Mouse (Mus musculus): ENCODE measurements around the gene Acadl. TPM values are rescaled to one million over a fixed set of nuclear protein-coding genes. Genes with fewer than 3 reads are reported as not detected.

Gene Acadl
- total and polyA plus RNA-seq, 3 experiments = 0.12 to 0.32 TPM; not detected in 1

- TF ChIP-seq NRF1 (IDR thresholded peaks at IDR 0.05; ENCODE audit: insufficient read depth, low read depth, low read length, poor library complexity, severe bottlenecking) (no peak), MAFK (IDR thresholded peaks at IDR 0.05; ENCODE audit: borderline replicate concordance, low read depth, low read length) (no peak), TBP (IDR thresholded peaks at IDR 0.05; ENCODE audit: low read depth, low read length) (no peak), EP300 (IDR thresholded peaks at IDR 0.05; ENCODE audit: low read depth in 1 of 2, low read length in 2 of 2) (no peak), HCFC1 (IDR thresholded peaks at IDR 0.05; ENCODE audit: low read depth, low read length) (no peak), TCF12 (IDR thresholded peaks at IDR 0.05; ENCODE audit: low read depth, low read length) (no peak), ZNF384 (IDR thresholded peaks at IDR 0.05; ENCODE audit: low read depth, low read length) (no peak)
- Histone ChIP-seq H3K27ac (ENCODE audit: control insufficient read depth, low read depth, low read length) (no peak overlapping the region), H3K9ac (ENCODE audit: control insufficient read depth, low read depth, low read length, poor library complexity, severe bottlenecking) (no peak overlapping the region), H3K4me3 (ENCODE audit: control insufficient read depth in 1 of 2, insufficient read depth in 1 of 2, low read depth in 2 of 2, low read length in 2 of 2) (no peak overlapping the region), H3K4me1 (ENCODE audit: control insufficient read depth in 1 of 2, insufficient read depth in 2 of 2, low read length in 2 of 2) (no peaks in the 10 kb centered on the region), H3K9me3 (replicated peaks; ENCODE audit: insufficient read depth, low read length) (no peaks in the 10 kb centered on the region), H3K27me3 (ENCODE audit: control insufficient read depth in 1 of 2, insufficient read depth in 2 of 2, low read length in 2 of 2) (no peaks in the 10 kb centered on the region; a peak in 1 of 4 replicates), H3K79me2 (ENCODE audit: control insufficient read depth, insufficient read depth, low read length, poor library complexity) (no peaks in the 10 kb centered on the region), H3K36me3 (ENCODE audit: control insufficient read depth in 1 of 2, insufficient read depth in 2 of 2, low read length in 2 of 2) (no peaks in the 10 kb centered on the region)
- no peak for DNase-seq (ENCODE audit: low read depth, low spot score)
Measured at GRCm38 (mm10) chr1:66832636-66833165, 30.4 kb downstream of the Acadl start.

GRCm38 (mm10) chr1:66831824-66832600 is 31.1 kb downstream of the Acadl start:
- no peak for DNase-seq (ENCODE audit: low read depth, low spot score)
- Histone ChIP-seq H3K9me3 (replicated peaks; ENCODE audit: insufficient read depth, low read length) (no peaks in the 10 kb centered on the region), H3K36me3 (ENCODE audit: control insufficient read depth in 1 of 2, insufficient read depth in 2 of 2, low read length in 2 of 2) (no peaks in the 10 kb centered on the region), H3K9ac (ENCODE audit: control insufficient read depth, low read depth, low read length, poor library complexity, severe bottlenecking) (no peak overlapping the region), H3K4me1 (ENCODE audit: control insufficient read depth in 1 of 2, insufficient read depth in 2 of 2, low read length in 2 of 2) (peaks cover 0 to 1% of the 10 kb centered on the region in 2 experiments; a peak in 2 of 4 replicates), H3K27me3 (ENCODE audit: control insufficient read depth in 1 of 2, insufficient read depth in 2 of 2, low read length in 2 of 2) (no peaks in the 10 kb centered on the region; a peak in 1 of 4 replicates), H3K79me2 (ENCODE audit: control insufficient read depth, insufficient read depth, low read length, poor library complexity) (no peaks in the 10 kb centered on the region), H3K4me3 (ENCODE audit: control insufficient read depth in 1 of 2, insufficient read depth in 1 of 2, low read depth in 2 of 2, low read length in 2 of 2) (no peak overlapping the region), H3K27ac (ENCODE audit: control insufficient read depth, low read depth, low read length) (no peak overlapping the region)
- TF ChIP-seq MAZ (IDR thresholded peaks at IDR 0.05; ENCODE audit: low read depth, low read length) (no peak), POLR2A (IDR thresholded peaks at IDR 0.05; ENCODE audit: control insufficient read depth in 1 of 2, insufficient read depth in 1 of 2, low read depth in 1 of 2, low read length in 2 of 2, poor library complexity in 1 of 2) (no peak), MAX (IDR thresholded peaks at IDR 0.05; ENCODE audit: low read length) (no peak), HCFC1 (IDR thresholded peaks at IDR 0.05; ENCODE audit: low read depth, low read length) (no peak), MEF2A (IDR thresholded peaks at IDR 0.05; ENCODE audit: extremely low read depth, insufficient replicate concordance, low read depth, low read length, poor library complexity, severe bottlenecking) (no peak), SIN3A (IDR thresholded peaks at IDR 0.05; ENCODE audit: low read length) (no peak), KAT2A (conservative IDR thresholded peaks at IDR 0.05; ENCODE audit: low read depth, low read length) (no peak), TCF12 (IDR thresholded peaks at IDR 0.05; ENCODE audit: low read depth, low read length) (no peak), ZKSCAN1 (IDR thresholded peaks at IDR 0.05; ENCODE audit: low read depth, low read length) (no peak), MXI1 (IDR thresholded peaks at IDR 0.05; ENCODE audit: low read depth, low read length) (no peak), ZC3H11A (IDR thresholded peaks at IDR 0.05; ENCODE audit: low read depth, low read length) (no peak), MYB (IDR thresholded peaks at IDR 0.05; ENCODE audit: low read depth, low read length) (no peak)
